Mouse (Mus musculus): ENCODE results near the gene Ank3. TPM values are rescaled to one million over a fixed set of nuclear protein-coding genes. Genes with fewer than 3 reads are reported as not detected.
"Not testable (repeated sequence)": the region's sequence is repeated elsewhere in the genome, so short reads cannot be mapped to it uniquely, and the experiment has no call there.

The Ank3 gene
- polyA plus RNA-seq, 1 experiment from 2014 or later: 44.7 TPM

GRCm38 (mm10) chr10:69889779-69890178 is 491.2 kb downstream of the Ank3 start:
- peaks cover 25% of the 10 kb centered on the region for H3K36me3 ChIP-seq
- H3K27ac ChIP-seq: no peak overlapping the region
- no peaks in the 10 kb centered on the region for H3K9me3 ChIP-seq
- DNase-seq (ENCODE audit: low spot score): peak; percentile 29
- WGBS: 25% methylated on average over 6 of the region's 6 CpGs
- H3K27me3 ChIP-seq (ENCODE audit: insufficient read depth, poor library complexity, severe bottlenecking): no peaks in the 10 kb centered on the region
- no peak overlapping the region for H3K4me3 ChIP-seq
- peaks cover 4% of the 10 kb centered on the region for H3K4me1 ChIP-seq (replicated peaks)

GRCm38 (mm10) chr10:69890389-69890985 is 491.9 kb downstream of the Ank3 start:
- no peak for DNase-seq (ENCODE audit: low spot score)
- 89% methylated on average over 11 of the region's 11 CpGs for WGBS
- Histone ChIP-seq H3K4me3 (no peak overlapping the region), H3K36me3 (peaks cover 18% of the 10 kb centered on the region; the same call in 1 of the 2 replicates), H3K4me1 (replicated peaks) (peaks cover 4% of the 10 kb centered on the region), H3K27ac (no peak overlapping the region), H3K9me3 (no peaks in the 10 kb centered on the region), H3K27me3 (ENCODE audit: insufficient read depth, poor library complexity, severe bottlenecking) (no peaks in the 10 kb centered on the region)

GRCm38 (mm10) chr10:69892162-69892561 is 493.6 kb downstream of the Ank3 start:
- H3K4me3 ChIP-seq: no peak overlapping the region
- 93% methylated on average over 18 of the region's 18 CpGs for whole genome bisulfite sequencing
- H3K4me1 ChIP-seq (replicated peaks): peaks cover 4% of the 10 kb centered on the region
- H3K27me3 ChIP-seq (ENCODE audit: insufficient read depth, poor library complexity, severe bottlenecking): no peaks in the 10 kb centered on the region
- no peak for DNase-seq (ENCODE audit: low spot score)
- peaks cover 12% of the 10 kb centered on the region; the same call in 1 of the 2 replicates for H3K36me3 ChIP-seq
- H3K9me3 ChIP-seq: no peaks in the 10 kb centered on the region
- no peak overlapping the region for H3K27ac ChIP-seq

- Histone ChIP-seq H3K27me3 (ENCODE audit: insufficient read depth, poor library complexity, severe bottlenecking) (no peaks in the 10 kb centered on the region), H3K36me3 (peaks cover 30% of the 10 kb centered on the region), H3K27ac (no peak overlapping the region), H3K4me1 (replicated peaks) (no peaks in the 10 kb centered on the region), H3K4me3 (no peak overlapping the region), H3K9me3 (no peaks in the 10 kb centered on the region)
- 74% methylated on average over 9 of the region's 9 CpGs for WGBS
- no peak for DNase-seq (ENCODE audit: low spot score)
These were observed 497.0 kb downstream of the Ank3 start for GRCm38 (mm10) chr10:69895606-69896005.

GRCm38 (mm10) chr10:69897927-69898326 is 499.4 kb downstream of the Ank3 start:
- H3K27me3 ChIP-seq (ENCODE audit: insufficient read depth, poor library complexity, severe bottlenecking): no peaks in the 10 kb centered on the region
- H3K4me1 ChIP-seq (replicated peaks): no peaks in the 10 kb centered on the region
- no peak overlapping the region for H3K27ac ChIP-seq
- 66% methylated on average over 5 of the region's 5 CpGs for WGBS
- no peak for DNase-seq (ENCODE audit: low spot score)
- H3K9me3 ChIP-seq: no peaks in the 10 kb centered on the region
- no peak overlapping the region for H3K4me3 ChIP-seq
- peaks cover 38% of the 10 kb centered on the region for H3K36me3 ChIP-seq

GRCm38 (mm10) chr10:69898821-69899220 is 500.2 kb downstream of the Ank3 start:
- no peaks in the 10 kb centered on the region for H3K27me3 ChIP-seq (ENCODE audit: insufficient read depth, poor library complexity, severe bottlenecking)
- 93% methylated on average over 8 of the region's 8 CpGs for WGBS

GRCm38 (mm10) chr10:69899788-69900187 is 501.2 kb downstream of the Ank3 start:
- H3K27ac ChIP-seq: no peak overlapping the region
- H3K9me3 ChIP-seq: no peaks in the 10 kb centered on the region
- peaks cover 27% of the 10 kb centered on the region for H3K36me3 ChIP-seq
- WGBS: 87% methylated on average over 3 of the region's 3 CpGs
- DNase-seq (ENCODE audit: low spot score): no peak
- H3K4me3 ChIP-seq: no peak overlapping the region
- no peaks in the 10 kb centered on the region for H3K4me1 ChIP-seq (replicated peaks)
- no peaks in the 10 kb centered on the region for H3K27me3 ChIP-seq (ENCODE audit: insufficient read depth, poor library complexity, severe bottlenecking)

More at GRCm38 (mm10) chr10:69898821-69899220, 500.2 kb downstream of the Ank3 start:
- Histone ChIP-seq H3K4me1 (replicated peaks) (no peaks in the 10 kb centered on the region), H3K27ac (no peak overlapping the region), H3K4me3 (no peak overlapping the region), H3K9me3 (no peaks in the 10 kb centered on the region), H3K36me3 (peaks cover 34% of the 10 kb centered on the region)
- DNase-seq (ENCODE audit: low spot score): no peak

GRCm38 (mm10) chr10:69902024-69902423 is 503.5 kb downstream of the Ank3 start:
- Histone ChIP-seq H3K27me3 (ENCODE audit: insufficient read depth, poor library complexity, severe bottlenecking) (no peaks in the 10 kb centered on the region), H3K9me3 (no peaks in the 10 kb centered on the region), H3K4me1 (replicated peaks) (no peaks in the 10 kb centered on the region), H3K27ac (no peak overlapping the region), H3K36me3 (peaks cover 27% of the 10 kb centered on the region), H3K4me3 (no peak overlapping the region)
- WGBS: 89% methylated on average over 6 of the region's 6 CpGs
- DNase-seq (ENCODE audit: low spot score): no peak

- Histone ChIP-seq H3K36me3 (peaks cover 13% of the 10 kb centered on the region), H3K27ac (no peak overlapping the region), H3K27me3 (ENCODE audit: insufficient read depth, poor library complexity, severe bottlenecking) (no peaks in the 10 kb centered on the region), H3K4me3 (no peak overlapping the region), H3K4me1 (replicated peaks) (peaks cover 9% of the 10 kb centered on the region; the same call in 1 of the 2 replicates), H3K9me3 (no peaks in the 10 kb centered on the region)
- no peak for DNase-seq (ENCODE audit: low spot score)
- 75% methylated on average over 10 of the region's 10 CpGs for WGBS
These were observed 505.7 kb downstream of the Ank3 start for GRCm38 (mm10) chr10:69904321-69904720.

GRCm38 (mm10) chr10:69907795-69908764 is 509.5 kb downstream of the Ank3 start:
- no peak overlapping the region for H3K4me3 ChIP-seq
- H3K27me3 ChIP-seq (ENCODE audit: insufficient read depth, poor library complexity, severe bottlenecking): no peaks in the 10 kb centered on the region
- DNase-seq (ENCODE audit: low spot score): no peak
- H3K9me3 ChIP-seq: no peaks in the 10 kb centered on the region
- peaks cover 13% of the 10 kb centered on the region; the same call in 1 of the 2 replicates for H3K4me1 ChIP-seq (replicated peaks)
- WGBS: 51% methylated on average over 12 of the region's 12 CpGs
- no peak overlapping the region for H3K27ac ChIP-seq
- no peaks in the 10 kb centered on the region for H3K36me3 ChIP-seq

GRCm38 (mm10) chr10:69909856-69910255 is 511.3 kb downstream of the Ank3 start:
- H3K27me3 ChIP-seq (ENCODE audit: insufficient read depth, poor library complexity, severe bottlenecking): no peaks in the 10 kb centered on the region
- no peak overlapping the region for H3K4me3 ChIP-seq
- H3K9me3 ChIP-seq: no peaks in the 10 kb centered on the region
- H3K27ac ChIP-seq: no peak overlapping the region
- H3K36me3 ChIP-seq: no peaks in the 10 kb centered on the region
- no peak for DNase-seq (ENCODE audit: low spot score)
- WGBS: 90% methylated on average over 4 of the region's 4 CpGs
- peaks cover 13% of the 10 kb centered on the region; the same call in 1 of the 2 replicates for H3K4me1 ChIP-seq (replicated peaks)

GRCm38 (mm10) chr10:69910304-69910703 is 511.7 kb downstream of the Ank3 start:
- peaks cover 13% of the 10 kb centered on the region; the same call in 1 of the 2 replicates for H3K4me1 ChIP-seq (replicated peaks)
- H3K9me3 ChIP-seq; H3K36me3 ChIP-seq; DNase-seq (ENCODE audit: low spot score); H3K27me3 ChIP-seq (ENCODE audit: insufficient read depth, poor library complexity, severe bottlenecking); H3K27ac ChIP-seq; H3K4me3 ChIP-seq: not testable (repeated sequence)
- 11% methylated on average over 5 of the region's 6 CpGs for WGBS

GRCm38 (mm10) chr10:69910726-69911125 is 512.2 kb downstream of the Ank3 start:
- peaks cover 13% of the 10 kb centered on the region; the same call in 1 of the 2 replicates for H3K4me1 ChIP-seq (replicated peaks)
- not testable (repeated sequence) for H3K4me3 ChIP-seq; H3K27me3 ChIP-seq (ENCODE audit: insufficient read depth, poor library complexity, severe bottlenecking); H3K36me3 ChIP-seq; DNase-seq (ENCODE audit: low spot score); H3K9me3 ChIP-seq; H3K27ac ChIP-seq
- 37% methylated on average over 6 of the region's 7 CpGs for WGBS

Data from hindbrain, embryonic 10.5 days (tissue).